Mouse (Mus musculus) neural tube, embryonic 15.5 days (tissue): ENCODE data around the gene Arl1. TPM values are rescaled to one million over a fixed set of nuclear protein-coding genes. Genes with fewer than 3 reads are reported as not detected.
"Not testable (repeated sequence)": the region's sequence is repeated elsewhere in the genome, so short reads cannot be mapped to it uniquely, and the experiment has no call there.

Experiments used
- ATAC-seq: fragments of 200-750 bp; cut with Nextera tagmentation; 2 replicates; pipeline ENCODE4 v1.8.0; 2017; ENCODE audit warnings: mild to moderate bottlenecking, moderate TSS enrichment, moderate library complexity; ENCODE audit not compliant: low FRiP score
- H3K27ac ChIP-seq: fragments of 300-500 bp; sonication (generic); replicated peaks from 2 replicates; pipeline ENCODE4 v1.5.1; 2015; ENCODE audit warnings: mild to moderate bottlenecking, inconsistent platforms
- H3K27me3 ChIP-seq: fragments of 300-500 bp; sonication (generic); replicated peaks from 2 replicates; pipeline ENCODE4 v1.6.1; 2015; ENCODE audit warnings: inconsistent platforms
- H3K36me3 ChIP-seq: fragments of 300-500 bp; sonication (generic); 2 replicates; pipeline ENCODE4 v1.6.1; 2015; ENCODE audit warnings: inconsistent platforms
- H3K4me1 ChIP-seq: fragments of 300-500 bp; sonication (generic); 2 replicates; pipeline ENCODE4 v1.6.1; 2015; ENCODE audit warnings: inconsistent platforms
- H3K4me2 ChIP-seq: fragments of 300-500 bp; sonication (generic); 2 replicates; pipeline ENCODE4 v1.6.1; 2015; ENCODE audit warnings: inconsistent platforms, mild to moderate bottlenecking, moderate library complexity
- H3K4me3 ChIP-seq: fragments of 300-500 bp; sonication (generic); replicated peaks from 2 replicates; pipeline ENCODE4 v1.5.1; 2015; ENCODE audit warnings: mild to moderate bottlenecking, inconsistent platforms
- H3K9ac ChIP-seq: fragments of 300-500 bp; sonication (generic); replicated peaks from 2 replicates; pipeline ENCODE4 v1.6.1; 2015; ENCODE audit warnings: mild to moderate bottlenecking, inconsistent platforms
- H3K9me3 ChIP-seq: fragments of 300-500 bp; sonication (generic); replicated peaks from 2 replicates; pipeline ENCODE4 v1.6.1; 2016; ENCODE audit warnings: inconsistent platforms
- WGBS: fragments of 180-500 bp; shearing (Covaris S2); methylation state at CpG from one replicate; pipeline ENCODE4 v1.1.7; 2015; ENCODE audit warnings: mixed read lengths; 5-methylcytosine and 5-hydroxymethylcytosine counted together
- polyA plus RNA-seq: library from polyadenylated mRNA; unstranded; fragments of >200 nt; fragmentation: Nextera tagmentation; extraction: Ambion mirVana; gene quantifications from 2 replicates; pipeline ENCODE4 v1.2.1, GENCODE M21; 2015

Gene Arl1
- polyA plus RNA-seq, 1 experiment from 2014 or later: 162 TPM

DNA sequence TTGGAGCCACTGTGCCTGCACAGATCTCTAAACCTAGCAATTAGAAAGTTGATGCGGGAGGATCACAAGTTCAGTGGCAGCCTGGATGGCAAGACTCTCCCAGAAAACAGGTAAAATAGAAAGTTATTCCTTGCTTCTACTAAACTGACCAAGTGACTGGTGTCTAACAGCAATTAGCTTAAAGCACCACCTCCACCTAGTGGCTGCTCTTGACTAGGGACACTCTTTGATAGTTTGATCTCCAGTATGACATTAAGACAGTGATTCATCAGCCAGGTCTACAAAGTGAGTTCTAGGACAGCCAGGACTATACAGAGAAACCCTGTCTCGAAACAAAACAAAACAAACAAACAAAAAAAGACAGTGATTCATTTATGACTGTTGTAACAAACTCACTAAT is 5.3 kb upstream of the Arl1 start:
- WGBS: 65% methylated on average over 2 of the region's 2 CpGs

DNA sequence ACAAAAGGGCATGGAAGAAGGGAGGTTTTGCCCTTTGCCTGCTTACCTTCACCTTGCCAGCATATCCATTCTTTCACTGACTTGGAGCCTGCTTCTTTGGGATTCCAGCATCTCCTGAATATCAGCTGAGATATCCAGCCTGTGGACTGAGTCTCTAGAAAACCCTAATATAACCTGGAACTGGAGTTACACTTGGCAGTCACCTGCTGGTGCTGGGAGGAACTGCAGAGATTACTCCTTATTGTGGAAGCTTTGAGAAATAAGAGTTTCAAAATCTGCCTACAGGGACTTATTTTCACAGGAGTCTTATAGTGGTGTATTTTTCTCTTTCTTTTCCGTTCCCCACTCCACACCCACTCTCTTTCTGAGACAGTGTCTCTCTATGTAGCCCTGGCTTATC is 3.5 kb upstream of the Arl1 start:
- no peak for ATAC-seq
- Histone ChIP-seq H3K4me1 (peaks cover 8% of the 10 kb centered on the region), H3K36me3 (no peaks in the 10 kb centered on the region), H3K27ac (no peak overlapping the region), H3K9ac (no peak overlapping the region), H3K27me3 (no peaks in the 10 kb centered on the region; the same call in 1 of the 2 replicates), H3K9me3 (no peaks in the 10 kb centered on the region), H3K4me3 (no peak overlapping the region), H3K4me2 (no peak overlapping the region)
- WGBS: 52% methylated on average over 1 of the region's 1 CpGs

More for the DNA sequence above, 5.3 kb upstream of the Arl1 start:
- no peak overlapping the region for H3K4me2 ChIP-seq
- no peak overlapping the region for H3K4me3 ChIP-seq
- H3K4me1 ChIP-seq: peaks cover 3% of the 10 kb centered on the region
- no peak for ATAC-seq
- H3K9me3 ChIP-seq: no peaks in the 10 kb centered on the region
- no peaks in the 10 kb centered on the region for H3K36me3 ChIP-seq
- no peak overlapping the region for H3K9ac ChIP-seq
- H3K27me3 ChIP-seq: no peaks in the 10 kb centered on the region; the same call in 1 of the 2 replicates
- no peak overlapping the region for H3K27ac ChIP-seq

DNA sequence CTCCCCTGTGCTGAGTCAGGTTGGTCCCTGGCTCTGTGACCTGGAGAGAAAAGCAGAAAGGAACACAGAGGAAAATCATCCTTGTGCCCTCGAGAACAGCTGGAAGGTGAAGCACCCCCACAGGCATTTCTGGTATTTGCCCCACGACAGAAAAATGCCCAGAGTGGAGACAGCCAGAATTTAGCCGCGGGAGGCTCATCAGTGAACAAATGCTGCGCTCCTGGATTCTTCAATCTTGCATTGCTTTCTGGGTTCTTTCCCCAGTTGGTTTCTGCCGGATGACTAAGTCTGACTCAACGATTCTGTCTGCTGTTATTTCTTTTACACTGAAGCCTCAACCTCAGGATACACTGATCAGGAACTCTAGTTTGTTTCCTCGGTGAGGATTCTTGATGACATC is 2.5 kb upstream of the Arl1 start:
- H3K36me3 ChIP-seq: no peaks in the 10 kb centered on the region
- H3K4me2 ChIP-seq: no peak overlapping the region
- no peak overlapping the region for H3K27ac ChIP-seq
- no peaks in the 10 kb centered on the region for H3K9me3 ChIP-seq
- H3K4me1 ChIP-seq: peaks cover 18% of the 10 kb centered on the region
- no peak overlapping the region for H3K9ac ChIP-seq
- no peaks in the 10 kb centered on the region; the same call in 1 of the 2 replicates for H3K27me3 ChIP-seq
- ATAC-seq: no peak
- no peak overlapping the region for H3K4me3 ChIP-seq
- WGBS: 82% methylated on average over 8 of the region's 8 CpGs

DNA sequence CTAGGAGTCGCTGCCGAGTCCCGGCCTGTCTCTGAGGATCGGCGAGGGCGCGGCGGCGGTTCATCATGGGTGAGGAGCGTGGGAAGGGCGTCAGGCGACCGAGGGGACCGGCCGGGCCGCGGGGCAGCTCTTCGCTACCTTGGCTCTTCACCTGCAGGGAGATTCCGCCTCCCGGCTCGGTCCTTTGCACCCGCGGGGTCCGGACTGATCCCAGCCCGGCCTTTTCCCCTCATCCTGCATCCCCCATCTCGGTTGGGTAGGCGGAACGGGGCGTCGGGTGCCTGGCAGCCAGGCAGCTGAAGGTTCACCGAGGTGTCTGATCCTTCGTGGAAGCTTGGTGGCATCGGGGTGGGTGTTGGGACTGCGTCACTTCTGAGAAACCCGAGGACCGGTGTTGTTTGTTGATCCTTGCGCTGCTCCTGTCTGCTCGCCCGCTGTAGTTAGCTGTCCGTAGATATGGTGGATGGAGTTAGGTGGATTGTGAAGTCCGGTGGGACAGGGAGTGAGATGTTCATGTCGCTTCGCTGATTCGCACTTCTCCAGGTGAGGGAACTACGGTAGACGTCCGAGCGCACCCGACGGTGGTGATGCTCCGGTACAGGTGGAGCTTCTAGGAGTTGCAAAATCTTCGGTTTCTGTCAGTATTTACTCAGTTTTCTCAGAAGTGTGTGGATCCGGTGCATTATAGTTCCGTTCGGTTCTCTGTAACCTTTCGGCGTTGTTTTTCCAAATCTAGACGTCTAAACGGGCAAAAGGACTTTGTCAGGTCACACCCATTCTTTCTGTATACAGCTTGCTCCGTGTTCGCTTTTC is 1.0 kb downstream of the Arl1 start:
- peaks cover 19% of the 10 kb centered on the region for H3K4me1 ChIP-seq
- ATAC-seq: peak; percentile 54
- H3K9ac ChIP-seq: peak overlapping the region; percentile 93
- 3% methylated on average over 57 of the region's 61 CpGs for WGBS
- peak overlapping the region; percentile 98 for H3K4me3 ChIP-seq
- peak overlapping the region; percentile 93 for H3K4me2 ChIP-seq
- no peaks in the 10 kb centered on the region for H3K27me3 ChIP-seq
- no peaks in the 10 kb centered on the region for H3K9me3 ChIP-seq
- peak overlapping the region; percentile 85 for H3K27ac ChIP-seq
- peaks cover 7% of the 10 kb centered on the region for H3K36me3 ChIP-seq

DNA sequence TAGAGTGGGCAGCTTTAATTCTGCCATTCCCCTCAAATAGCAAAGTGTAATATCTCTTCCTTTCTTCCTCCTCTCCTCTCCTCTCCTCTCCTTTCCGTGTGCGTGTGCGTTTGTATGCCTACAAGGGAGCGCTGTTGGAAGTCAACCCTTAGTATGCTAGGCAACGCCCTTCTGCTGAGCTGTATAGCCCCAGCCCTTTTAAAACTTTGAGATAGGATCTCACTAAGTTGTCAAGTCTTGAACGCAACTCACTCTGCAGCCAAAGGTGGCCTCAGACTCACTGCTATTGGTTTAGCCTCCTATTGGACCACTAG is 1.6 kb downstream of the Arl1 start:
- Histone ChIP-seq H3K4me1 (peaks cover 19% of the 10 kb centered on the region), H3K9ac (peak overlapping the region; percentile 93), H3K4me3 (peak overlapping the region; percentile 98), H3K9me3 (no peaks in the 10 kb centered on the region), H3K4me2 (peak overlapping the region; percentile 93), H3K36me3 (peaks cover 12% of the 10 kb centered on the region), H3K27ac (no peak overlapping the region), H3K27me3 (no peaks in the 10 kb centered on the region)
- WGBS: 20% methylated on average over 6 of the region's 6 CpGs
- no peak for ATAC-seq

- 98% methylated on average over 8 of the region's 8 CpGs for WGBS
- H3K9ac ChIP-seq, H3K4me2 ChIP-seq, H3K4me1 ChIP-seq, H3K27ac ChIP-seq, H3K4me3 ChIP-seq, H3K27me3 ChIP-seq, ATAC-seq, H3K9me3 ChIP-seq: not testable (repeated sequence)
- H3K36me3 ChIP-seq: peaks cover 45% of the 10 kb centered on the region
These were observed 8.4 kb downstream of the Arl1 start for GRCm38 (mm10) chr10:88739074-88739473.

DNA sequence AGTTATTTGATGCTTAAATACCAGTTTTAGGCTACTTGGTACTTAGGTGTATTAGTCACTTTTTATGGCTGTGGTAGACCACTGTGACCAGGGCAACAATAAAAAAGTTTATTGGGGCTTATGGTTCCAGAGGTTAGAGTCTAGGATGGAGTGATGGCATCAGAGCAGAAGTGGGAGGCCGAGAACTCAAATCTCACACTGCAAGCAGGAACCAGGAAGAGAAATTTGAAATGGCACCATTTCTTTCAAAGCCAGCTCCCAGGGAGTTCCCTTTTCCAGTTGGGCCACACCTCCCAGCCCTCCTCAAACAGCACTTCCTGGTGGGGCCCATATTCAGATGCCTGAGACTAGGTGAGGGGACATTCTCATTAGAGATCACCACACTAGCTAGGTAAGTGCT is 9.2 kb downstream of the Arl1 start:
- H3K4me1 ChIP-seq: no peaks in the 10 kb centered on the region
- no peak for ATAC-seq
- peaks cover 53% of the 10 kb centered on the region for H3K36me3 ChIP-seq
- H3K4me3 ChIP-seq: no peak overlapping the region
- H3K27me3 ChIP-seq: no peaks in the 10 kb centered on the region
- no peaks in the 10 kb centered on the region for H3K9me3 ChIP-seq
- H3K27ac ChIP-seq: no peak overlapping the region
- no peak overlapping the region for H3K9ac ChIP-seq
- 92% methylated on average over 1 of the region's 1 CpGs for WGBS
- H3K4me2 ChIP-seq: no peak overlapping the region

GRCm38 (mm10) chr10:88740781-88741180 is 10.1 kb downstream of the Arl1 start:
- Histone ChIP-seq H3K27me3 (no peaks in the 10 kb centered on the region), H3K4me3 (no peak overlapping the region), H3K36me3 (peaks cover 61% of the 10 kb centered on the region), H3K4me2 (no peak overlapping the region), H3K9me3 (no peaks in the 10 kb centered on the region), H3K9ac (no peak overlapping the region), H3K4me1 (no peaks in the 10 kb centered on the region), H3K27ac (no peak overlapping the region)
- 91% methylated on average over 5 of the region's 5 CpGs for WGBS
- ATAC-seq: no peak

- H3K4me2 ChIP-seq: no peak overlapping the region
- no peak overlapping the region for H3K9ac ChIP-seq
- no peaks in the 10 kb centered on the region for H3K9me3 ChIP-seq
- no peaks in the 10 kb centered on the region for H3K27me3 ChIP-seq
- no peak overlapping the region for H3K4me3 ChIP-seq
- no peak for ATAC-seq
- no peak overlapping the region for H3K27ac ChIP-seq
- WGBS: 92% methylated on average over 2 of the region's 2 CpGs
- peaks cover 60% of the 10 kb centered on the region for H3K36me3 ChIP-seq
- H3K4me1 ChIP-seq: no peaks in the 10 kb centered on the region
These were observed 10.8 kb downstream of the Arl1 start for GRCm38 (mm10) chr10:88741426-88741825.

DNA sequence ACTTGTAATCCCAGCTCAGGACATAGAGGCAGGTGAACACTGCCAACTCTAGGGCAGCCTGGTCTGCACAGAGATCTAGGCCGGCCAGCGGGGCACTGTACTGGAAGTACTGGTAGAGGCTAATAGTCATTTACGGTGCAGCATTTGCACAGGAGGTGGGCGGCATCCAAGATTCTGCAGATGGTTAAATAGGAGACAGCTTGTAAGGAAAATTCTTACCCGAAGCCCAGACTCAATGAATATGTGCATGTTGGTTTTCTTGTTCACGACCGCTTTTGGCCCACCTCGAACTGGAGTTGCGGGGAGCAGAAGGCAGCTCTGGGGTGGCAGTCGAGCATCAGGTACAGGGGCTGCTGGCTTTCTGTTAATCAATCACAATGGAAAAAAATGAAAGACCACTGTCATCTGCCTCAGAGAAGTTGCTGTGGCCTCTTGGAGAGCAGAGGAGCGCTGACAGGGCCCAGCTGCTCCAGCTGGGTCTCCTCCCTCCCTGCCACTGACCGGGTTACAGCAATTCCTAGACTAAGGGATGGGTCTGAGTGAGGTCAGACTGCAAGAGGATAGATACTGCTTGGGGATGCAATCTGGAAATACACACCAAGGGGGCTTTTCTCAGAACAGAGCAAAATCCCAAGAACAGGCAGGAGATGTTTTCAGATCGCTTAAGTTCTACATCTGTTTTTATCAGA is 31.0 kb downstream of the Arl1 start:
- H3K4me3 ChIP-seq: no peak overlapping the region
- no peaks in the 10 kb centered on the region for H3K4me1 ChIP-seq
- H3K9me3 ChIP-seq: no peaks in the 10 kb centered on the region
- peaks cover 76% of the 10 kb centered on the region for H3K36me3 ChIP-seq
- no peak overlapping the region for H3K4me2 ChIP-seq
- 95% methylated on average over 13 of the region's 13 CpGs for WGBS
- ATAC-seq: no peak
- H3K9ac ChIP-seq: no peak overlapping the region
- H3K27ac ChIP-seq: no peak overlapping the region
- H3K27me3 ChIP-seq: no peaks in the 10 kb centered on the region

DNA sequence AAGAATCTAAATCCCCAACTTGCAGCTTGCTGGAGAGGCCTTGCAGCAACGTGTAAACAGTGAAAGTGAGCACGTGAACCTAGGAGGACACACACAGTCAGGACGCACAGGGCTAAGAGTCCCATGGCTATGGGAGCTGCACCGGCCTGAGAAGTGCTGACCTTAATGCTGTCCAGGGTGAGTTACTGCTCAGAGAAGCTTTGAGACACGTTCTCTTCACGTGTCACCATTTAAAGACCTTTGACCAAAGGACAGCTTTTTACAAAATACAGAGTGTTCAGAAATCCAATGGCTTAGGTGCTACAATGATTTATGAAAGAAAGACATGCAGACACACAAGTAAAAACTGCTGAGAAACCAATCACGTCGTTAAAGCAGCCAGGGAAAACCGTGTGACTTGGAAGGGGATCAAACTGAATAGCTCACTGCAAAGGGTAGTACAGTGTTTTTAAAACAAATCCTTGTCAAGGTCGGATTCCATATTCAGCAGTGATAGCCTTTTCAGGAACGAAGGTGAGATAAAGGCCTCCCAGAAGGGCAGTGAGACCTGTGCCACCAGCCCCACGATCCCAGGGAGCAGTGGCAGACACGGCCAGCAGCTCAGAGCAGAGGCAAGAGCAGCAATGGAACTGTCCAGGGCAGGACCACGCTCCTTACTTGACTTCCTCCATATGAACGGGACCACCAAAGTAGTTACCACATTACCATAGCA is 34.9 kb downstream of the Arl1 start:
- 93% methylated on average over 15 of the region's 15 CpGs for WGBS
- Histone ChIP-seq H3K4me1 (no peaks in the 10 kb centered on the region), H3K27ac (no peak overlapping the region), H3K9me3 (no peaks in the 10 kb centered on the region), H3K9ac (no peak overlapping the region), H3K4me3 (no peak overlapping the region), H3K36me3 (peaks cover 75% of the 10 kb centered on the region), H3K27me3 (no peaks in the 10 kb centered on the region), H3K4me2 (no peak overlapping the region)
- ATAC-seq: no peak

GRCm38 (mm10) chr10:88768961-88769360 is 38.3 kb downstream of the Arl1 start:
- ATAC-seq: no peak

More at GRCm38 (mm10) chr10:88768961-88769360, 38.3 kb downstream of the Arl1 start:
- H3K27me3 ChIP-seq: no peaks in the 10 kb centered on the region
- H3K9me3 ChIP-seq: no peaks in the 10 kb centered on the region
- WGBS: 95% methylated on average over 5 of the region's 5 CpGs
- H3K4me2 ChIP-seq: no peak overlapping the region
- H3K4me1 ChIP-seq: no peaks in the 10 kb centered on the region
- peaks cover 76% of the 10 kb centered on the region for H3K36me3 ChIP-seq
- H3K9ac ChIP-seq: no peak overlapping the region
- no peak overlapping the region for H3K27ac ChIP-seq
- no peak overlapping the region for H3K4me3 ChIP-seq
